Mouse (Mus musculus) 3134 (cell line): ENCODE results near the gene Sptbn4.

ENCODE experiments used
- DNase-seq: peaks from one replicate; pipeline ENCODE4 v3.0.0-alpha.2; 2011; ENCODE audit warnings: low spot score; ENCODE audit not compliant: insufficient read length; ENCODE audit errors: extremely low read depth

The Sptbn4 gene

DNA sequence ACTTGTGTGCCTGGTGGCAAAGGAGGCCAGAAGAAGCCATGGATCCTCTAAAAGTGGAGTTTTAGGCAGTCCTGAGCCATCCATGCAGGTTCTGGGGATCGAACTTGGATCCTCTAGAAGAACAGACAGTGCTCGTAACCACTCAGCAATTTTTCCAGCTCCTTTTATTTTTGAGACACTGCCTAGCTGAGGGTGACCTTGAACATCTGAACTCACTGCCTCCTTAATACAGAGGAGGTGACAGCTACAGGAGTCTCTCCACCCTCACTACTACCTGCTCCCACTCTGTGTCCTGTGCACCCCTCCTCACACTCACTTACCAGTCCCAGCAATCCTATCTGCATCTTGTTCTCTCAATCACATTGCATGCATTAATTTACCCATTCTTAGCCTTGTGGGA lies 28.1 kb upstream of the Sptbn4 start:
- no peak for DNase-seq

DNA sequence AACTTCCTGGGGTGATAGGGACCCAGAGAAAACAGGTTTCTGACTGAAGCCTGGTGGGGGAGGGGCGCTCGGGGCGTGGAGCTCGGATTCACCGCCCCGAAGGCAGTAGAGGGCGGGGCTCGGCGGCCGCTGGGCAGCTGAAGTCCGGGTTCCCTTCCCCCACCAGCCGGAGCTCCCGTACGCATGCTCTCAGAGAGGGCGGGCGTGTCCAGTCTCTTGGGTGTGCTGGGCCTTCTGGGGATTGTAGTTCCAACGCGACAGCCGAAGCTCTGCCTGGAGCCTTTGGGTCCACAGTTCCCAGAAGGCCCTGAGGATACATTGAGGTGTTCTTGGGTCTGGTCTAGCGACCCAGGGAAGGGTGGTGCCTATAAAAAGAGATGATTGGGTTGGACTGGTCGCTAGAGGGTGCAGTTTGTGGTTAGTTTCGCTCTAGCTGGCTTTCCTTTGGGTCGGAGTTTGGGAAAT lies 27.0 kb upstream of the Sptbn4 start:
- peak; percentile 95 for DNase-seq

DNA sequence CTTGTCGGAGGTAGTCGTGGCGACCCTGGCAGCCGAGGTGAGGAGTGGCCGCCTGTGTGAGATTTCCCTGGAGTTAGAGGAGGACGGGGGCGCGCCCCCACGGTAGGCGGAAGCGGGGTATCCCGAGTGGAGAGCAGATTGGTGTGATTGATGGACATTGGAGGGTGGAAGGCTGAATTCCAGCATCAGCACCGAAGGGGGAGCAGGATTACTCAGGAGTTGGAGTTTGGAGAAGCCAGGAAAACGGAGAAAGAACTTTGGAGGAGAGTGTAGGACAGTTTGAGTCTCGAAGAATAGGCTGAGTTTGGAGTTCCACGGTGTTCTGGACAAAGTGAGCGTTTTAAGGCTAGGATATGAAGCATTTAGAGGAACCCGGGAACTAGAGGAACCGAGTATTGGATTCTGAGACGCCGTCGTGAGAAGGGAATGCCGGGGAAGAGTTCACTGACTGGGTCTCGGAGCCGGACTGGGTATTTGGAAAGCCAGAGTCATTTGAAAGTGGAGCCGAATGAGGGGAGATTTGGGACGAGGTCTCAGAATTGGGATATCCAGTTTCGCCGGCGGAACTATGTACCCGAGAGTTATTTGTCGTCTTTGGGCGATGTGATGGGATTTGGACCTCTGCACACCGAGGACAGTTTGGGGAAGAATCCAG lies 26.5 kb upstream of the Sptbn4 start:
- DNase-seq, result no peak

DNA sequence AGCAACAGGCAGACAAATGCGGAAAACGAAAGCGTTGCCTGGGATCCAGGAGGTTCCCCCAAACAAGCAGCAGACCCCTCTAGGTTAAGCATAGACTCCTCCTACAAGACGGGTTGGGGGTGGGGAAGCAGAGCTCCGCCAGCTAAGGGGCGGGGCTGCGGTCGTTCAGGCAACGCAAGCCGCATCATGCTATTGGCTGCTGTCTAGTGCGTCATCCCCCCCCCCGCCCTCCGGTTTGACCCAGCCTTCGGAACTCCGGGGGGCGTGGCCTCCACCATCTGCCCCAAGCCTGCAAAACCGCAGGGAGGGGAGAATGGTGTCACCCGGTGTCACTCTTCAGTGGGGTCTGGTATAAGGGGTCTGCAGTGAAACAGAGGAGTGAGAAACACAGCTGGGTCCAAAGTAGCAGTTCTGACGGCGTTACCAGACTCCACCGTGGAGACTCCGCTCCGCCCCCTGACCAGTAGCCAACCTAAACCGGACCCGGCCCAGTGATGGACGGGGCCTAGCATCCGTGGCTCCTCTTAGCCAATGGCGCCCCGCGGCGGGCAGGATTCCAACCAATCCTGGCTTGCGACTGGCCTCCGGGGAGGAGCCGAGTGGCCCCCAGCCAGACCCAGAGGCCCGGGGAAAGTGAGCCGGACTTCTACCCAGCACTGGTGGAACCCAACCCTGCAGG lies 25.8 kb upstream of the Sptbn4 start, which contains the start of gene Sertad3:
Sertad3 (plus strand) TSS at position 613 of the 679 bp plus-strand sequence.
- DNase-seq, result peak; percentile 97

DNA sequence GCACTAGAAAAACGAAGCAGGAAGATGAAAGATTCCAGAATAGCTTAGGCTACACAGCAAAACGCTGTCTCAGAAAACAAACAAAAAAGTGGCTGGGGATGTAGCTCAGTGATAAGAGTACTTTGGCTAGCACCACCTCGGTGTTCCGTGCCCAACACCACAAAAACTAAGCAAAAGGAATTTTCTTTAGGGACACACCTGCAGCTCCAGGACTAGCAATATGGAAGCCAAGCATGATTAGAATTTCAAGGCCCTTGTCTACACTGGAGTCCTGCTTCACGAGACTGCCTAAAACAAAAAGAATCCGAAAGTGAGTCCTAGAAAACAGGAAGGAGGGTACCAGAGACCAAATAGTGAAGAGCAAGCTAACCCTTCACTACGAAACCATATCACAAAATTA lies 25.1 kb upstream of the Sptbn4 start:
- DNase-seq, result no peak

DNA sequence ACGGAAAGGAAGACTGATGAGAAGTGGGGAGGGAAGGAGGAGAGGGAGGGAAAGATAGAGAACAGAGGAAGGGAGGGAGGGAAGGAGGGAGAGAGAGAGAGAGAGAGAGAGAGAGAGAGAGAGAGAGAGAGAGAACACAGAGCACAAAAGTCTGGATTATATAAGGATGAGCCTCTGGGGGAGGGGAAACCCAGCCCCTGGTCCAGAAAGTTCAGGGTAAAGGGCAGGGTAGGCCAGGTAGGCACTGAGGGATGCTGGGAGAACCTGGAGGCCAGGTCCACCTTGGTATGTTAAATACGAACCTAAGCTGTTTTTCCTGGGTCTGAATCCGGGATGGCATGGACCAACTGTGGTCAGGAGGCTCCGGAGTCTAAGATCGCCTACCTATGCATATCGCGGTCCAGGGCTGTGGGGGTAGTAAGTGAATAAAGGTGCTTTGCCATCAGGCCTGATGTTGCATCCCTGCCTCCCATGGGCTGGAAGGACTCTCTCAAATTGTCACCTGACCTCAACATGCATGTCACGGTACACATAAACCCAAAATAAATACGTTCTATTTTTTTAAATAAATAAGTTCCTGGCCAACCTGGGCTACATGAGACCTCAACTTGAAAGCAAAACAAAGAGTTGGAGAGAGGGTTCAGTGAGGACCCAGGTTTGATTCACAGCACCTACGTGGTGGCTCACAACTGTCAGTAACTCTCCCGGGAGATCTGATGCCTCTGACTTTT lies 24.1 kb upstream of the Sptbn4 start:
- no peak for DNase-seq

DNA sequence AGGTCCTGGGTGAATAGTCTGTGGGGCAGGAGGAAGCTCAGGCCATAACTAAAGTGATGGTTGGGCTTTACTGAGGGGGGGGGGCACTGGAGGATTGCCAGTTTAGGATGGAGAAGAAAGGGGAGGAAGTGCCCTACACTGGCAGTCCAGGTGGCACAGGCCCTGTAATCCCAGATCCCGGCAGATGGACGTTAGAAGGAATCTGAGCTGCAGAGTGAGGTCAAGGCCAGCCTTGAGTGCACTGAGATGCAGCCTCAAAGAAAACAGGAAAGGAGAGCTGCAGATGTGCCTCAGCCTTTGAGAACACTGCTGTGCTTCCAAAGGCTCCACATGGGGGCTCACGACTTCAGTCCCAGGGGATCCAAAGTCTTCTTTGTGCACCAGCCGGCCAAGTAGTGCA lies 20.2 kb upstream of the Sptbn4 start:
- no peak for DNase-seq

DNA sequence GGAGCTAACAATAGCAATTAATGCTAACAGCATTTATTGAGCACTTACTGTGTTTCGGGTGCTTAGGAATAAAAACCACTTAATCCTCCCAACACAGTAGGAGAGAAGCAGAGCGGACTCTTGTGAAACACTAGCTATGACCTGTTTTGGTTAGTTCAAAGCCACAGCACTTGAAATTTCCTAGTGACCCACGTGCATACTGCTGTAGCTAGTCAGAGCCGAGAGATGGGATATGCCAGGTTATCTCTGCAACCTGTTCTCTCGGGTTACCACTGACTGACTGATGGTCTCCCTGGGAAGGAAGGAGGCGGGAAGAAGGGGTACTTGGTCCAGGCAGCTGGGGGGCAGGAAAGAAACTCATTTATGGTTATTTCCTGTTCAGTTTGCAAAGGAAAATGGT lies 13.0 kb upstream of the Sptbn4 start:
- DNase-seq, result no peak

DNA sequence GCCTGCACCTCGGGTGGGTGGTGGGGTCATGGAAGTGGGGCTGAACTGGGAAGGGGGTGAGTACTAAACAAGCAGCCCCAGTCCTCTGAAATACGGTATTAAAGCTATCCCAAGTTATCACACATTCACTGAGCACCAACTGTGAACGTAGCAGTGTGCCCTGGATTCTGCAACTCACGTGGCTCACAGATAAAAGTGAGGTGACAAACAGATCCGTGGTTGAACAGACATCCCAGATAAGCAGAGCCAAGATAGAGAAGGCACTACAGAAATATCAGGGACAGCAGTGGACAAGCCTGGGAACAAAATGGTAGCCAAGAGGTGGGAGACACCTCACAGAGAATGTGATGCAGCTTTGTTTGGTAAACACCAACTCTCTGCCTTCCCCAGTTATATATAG lies 12.2 kb upstream of the Sptbn4 start:
- DNase-seq, result no peak

DNA sequence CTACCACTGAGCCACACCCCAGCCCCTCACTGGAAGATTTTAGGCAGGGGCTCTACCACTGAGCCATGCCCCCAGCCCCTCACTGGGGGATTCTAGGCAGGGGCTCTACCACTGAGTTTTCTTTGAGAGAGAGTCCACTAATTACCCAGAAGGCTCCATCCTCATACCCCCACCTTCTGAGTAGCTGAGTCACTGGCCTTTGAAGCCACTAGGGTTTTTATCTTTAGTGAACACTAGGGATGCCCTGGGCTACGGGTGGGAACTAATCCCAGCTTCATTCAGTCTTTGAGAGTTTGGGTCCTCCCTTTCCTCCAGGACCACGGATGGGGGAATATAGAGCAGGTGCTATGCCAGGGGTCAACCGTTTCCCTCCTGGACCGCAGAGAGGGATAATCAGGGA lies 11.1 kb upstream of the Sptbn4 start:
- DNase-seq, result no peak

DNA sequence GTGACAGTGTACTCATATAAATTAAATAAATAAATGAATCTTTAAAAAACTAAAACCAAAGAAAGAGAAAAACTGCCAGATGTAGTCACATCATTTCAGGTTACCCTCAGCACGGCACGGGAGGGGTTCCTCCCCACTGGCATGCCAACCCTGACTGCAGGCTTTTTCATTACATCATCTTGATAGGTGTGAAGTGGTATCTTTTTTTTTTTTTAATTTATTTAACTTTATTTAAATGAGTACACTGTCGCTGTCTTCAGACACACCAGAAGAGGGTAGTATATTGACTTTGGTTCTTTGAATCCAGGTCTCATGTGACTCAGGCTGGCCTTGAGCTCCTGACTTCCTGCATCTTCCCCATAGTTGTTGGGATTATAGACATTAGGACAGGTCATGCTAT lies 7.8 kb upstream of the Sptbn4 start:
- DNase-seq, result no peak

DNA sequence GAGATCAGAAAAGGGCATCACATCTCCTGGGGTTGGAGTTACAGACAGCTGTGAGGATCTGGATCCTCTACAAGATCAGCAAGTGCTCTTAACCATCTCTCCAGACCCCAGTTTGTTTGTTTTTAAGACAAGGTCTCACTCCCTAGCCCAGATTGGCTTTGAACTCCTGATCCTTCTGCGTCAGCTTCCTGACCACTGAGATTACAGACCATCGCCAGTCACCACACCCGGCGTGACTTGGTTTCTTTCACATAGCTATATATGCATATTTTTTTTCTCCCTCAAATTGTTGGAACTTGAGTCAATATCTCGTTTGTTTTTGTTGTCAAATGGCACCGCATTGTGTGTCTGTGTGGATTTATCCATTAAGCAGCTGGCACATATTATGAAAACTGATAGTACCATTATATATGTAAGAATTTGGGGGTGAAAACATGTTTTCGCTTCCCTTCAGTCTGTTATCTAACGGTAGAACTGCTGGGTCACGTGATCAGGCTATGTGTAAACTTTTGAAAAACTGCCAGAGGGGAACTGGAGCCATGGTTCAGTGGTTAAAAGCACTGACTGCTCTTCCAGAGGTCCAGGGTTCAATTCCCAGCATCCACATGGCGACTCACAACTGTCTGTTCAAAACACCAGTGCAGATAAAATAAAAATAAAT lies 7.1 kb upstream of the Sptbn4 start:
- DNase-seq, result no peak

DNA sequence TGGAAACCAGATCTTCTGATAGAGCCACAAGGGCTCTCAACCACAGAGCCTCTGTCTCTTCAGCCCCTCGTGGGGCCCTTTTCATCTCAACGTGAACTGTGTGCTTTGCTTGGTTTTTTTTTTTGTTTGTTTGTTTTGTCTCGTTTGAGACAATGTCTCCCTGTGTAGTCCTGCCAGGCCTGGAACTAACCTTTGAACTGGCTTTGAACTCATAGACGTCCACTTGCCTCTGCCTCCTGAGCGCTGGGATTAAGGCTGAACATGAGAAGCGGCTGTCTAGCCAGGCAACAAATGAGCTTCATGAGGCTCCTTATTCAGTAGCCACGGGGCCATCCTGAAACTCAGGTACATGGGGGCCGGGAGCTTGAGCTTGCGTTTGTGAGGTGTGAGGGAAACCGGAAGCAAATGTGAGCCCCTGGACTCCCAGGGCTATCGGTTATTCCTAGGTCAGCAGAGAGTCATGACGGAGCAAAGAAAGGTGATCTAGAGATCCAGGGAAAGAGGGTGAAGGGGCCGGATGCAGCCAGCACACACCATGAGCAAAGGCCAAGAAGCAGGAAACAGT lies 4.8 kb upstream of the Sptbn4 start:
- DNase-seq, result no peak

DNA sequence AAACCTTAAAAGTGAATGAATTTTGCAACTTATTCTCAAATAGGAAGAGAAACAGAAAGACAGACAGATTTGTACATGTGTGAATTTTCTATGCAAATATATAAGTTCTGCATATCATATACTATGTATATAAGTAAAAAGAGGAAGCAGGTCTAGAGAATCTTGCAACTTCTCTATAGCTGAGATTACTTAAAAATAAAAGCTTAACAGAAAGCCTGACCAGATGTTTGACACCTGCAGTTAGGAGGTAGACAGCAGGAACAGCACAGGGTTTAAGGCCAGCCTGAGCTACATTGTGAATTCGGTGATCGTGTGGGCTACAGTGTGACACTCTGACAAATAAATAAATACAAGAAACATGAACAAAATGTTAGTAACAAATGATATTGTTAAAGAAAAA lies 3.9 kb upstream of the Sptbn4 start:
- no peak for DNase-seq

DNA sequence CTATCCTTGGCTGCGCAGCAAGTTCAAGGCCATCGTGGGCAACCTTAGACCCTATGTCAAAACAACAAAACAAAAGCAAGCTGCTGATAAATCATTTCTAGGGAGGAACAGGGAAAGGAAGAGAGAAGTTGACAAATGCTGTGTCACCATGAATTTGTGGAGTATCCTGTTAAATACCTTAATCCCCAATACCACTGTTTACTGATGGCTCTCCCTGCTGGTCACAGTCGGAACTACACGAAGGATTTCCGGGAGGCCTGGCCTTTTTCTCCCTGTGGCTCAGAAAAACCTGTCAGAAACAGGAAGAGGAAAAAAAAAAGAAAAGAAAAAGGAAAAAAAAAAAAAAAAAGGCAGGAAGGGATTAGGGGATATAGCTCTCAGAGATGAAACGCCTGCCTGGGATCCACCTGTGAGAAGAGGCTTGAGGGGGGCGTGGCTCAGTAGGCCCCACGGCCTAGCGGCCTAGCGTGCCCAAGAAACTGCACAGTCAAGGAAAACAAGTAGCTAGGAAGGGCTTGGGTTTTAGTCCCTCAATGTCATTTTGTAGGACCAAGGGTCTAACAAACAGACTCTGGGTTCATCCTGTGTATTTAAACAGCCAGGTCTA lies 1.9 kb upstream of the Sptbn4 start:
- DNase-seq, result peak; percentile 56

DNA sequence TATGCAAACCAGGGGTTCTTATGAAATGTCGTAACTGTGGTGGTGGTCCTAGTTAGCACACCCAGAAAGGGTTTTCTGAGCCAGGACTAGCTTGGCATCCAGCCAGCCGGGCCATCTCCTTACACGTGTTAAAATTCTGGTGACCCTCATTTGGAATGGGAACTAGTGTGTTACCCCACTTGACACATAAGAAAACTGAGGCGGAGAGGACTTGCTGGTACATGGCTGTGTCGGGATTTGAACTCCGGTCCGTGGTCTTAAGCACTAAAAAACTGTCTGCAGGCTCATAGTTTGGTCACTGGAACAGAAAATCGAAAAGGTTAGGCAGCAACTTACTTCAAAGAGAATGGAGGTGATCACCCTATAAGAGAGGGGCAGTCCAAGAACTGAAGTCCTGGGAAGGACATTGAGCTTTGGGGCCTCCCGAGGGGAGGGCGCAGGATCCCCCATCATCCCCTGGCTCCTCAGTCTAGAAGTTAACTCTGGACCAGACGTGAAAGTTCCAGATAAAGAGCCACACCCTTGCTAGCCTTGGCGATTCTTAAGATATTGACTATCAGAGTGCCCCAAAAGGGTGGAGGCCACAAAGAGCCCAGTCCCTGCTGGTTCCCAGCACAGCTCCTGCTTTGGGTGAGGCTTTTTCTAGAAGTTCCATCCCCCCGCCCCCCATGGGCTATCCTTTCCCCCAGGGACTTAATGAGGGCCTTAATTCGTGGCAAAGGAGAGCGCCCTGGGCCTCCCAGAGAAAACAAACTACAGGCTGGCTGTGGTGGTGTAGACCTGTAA lies 1.1 kb upstream of the Sptbn4 start:
- peak; percentile 22 for DNase-seq

DNA sequence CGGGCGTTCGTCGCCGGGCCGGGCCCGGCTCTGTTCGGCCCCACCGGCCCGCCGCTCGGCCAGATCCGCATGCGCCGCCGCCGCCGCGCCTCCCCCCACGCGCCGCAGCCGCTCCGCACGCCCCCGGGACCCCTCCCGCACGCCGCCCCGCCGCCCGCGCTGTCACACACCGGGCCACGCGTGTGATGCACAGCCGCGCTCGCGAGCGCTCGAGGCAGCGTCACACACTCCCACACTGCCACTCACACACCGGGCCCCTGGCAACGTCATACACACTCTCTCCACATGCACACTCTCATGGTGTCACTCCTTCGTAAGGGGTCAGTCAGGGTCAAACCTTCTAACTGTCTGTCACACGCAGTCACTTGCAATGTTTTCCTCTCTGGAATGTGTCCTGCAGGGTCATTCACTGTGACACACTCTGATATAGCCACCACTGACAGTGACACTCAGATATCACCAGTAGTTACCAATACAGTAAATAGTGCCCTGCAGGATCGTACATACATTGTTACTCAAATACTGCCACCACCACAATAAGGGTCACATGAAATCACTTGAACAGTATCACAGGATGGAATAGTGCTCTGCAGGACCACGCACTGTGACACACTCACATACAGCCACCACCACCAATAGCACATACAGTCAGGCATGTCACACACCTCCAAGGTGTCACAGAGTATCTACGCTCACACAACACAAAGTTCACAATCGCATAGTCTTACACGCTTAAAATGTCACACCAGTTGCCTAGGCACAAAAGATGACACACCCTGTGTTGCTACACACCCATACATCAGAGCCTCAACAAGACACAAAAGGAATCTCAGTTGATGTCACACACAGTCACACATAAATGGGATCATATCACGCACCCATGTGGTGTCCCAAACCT lies 716 bp downstream of the Sptbn4 start:
- DNase-seq, result no peak

DNA sequence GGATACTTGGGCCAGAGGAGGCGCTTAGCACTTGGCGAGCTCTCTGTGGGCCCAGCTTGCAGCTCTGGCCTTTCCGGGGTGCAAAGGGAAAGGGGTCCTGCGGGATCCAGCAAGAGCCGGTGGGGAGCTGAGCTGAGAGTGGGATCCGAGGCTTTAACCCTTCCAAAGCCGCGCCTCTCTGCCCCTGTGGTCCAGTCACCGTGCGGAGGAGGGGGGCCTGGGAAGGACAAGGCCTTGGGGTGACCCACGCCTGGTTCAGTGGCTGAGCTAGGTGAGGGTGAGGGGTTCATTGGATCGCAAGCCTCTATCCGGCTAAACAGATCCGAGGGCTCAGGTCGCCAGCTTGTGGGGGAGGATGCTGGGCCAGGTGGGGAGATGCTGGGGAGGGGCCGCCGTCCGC lies 1.4 kb downstream of the Sptbn4 start:
- DNase-seq, result no peak

DNA sequence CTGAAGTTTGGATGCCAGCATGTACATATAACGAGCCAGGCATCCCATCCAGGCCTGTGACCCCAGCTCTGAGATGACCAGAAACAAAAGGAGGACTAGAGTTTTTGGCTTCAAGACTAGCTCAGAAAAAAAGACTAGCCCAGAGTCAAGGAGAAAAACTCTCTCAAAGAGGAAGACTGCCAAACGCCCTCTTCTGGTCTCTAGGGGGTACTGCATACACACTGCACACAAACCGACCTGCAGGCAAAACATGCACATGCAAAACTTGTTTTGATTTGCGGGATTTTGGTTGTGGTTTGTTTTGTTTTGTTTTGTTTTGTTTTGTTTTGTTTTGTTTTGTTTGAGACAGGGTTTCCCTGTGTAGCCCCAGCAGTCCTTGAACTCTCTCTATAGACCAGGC lies 7.5 kb downstream of the Sptbn4 start:
- DNase-seq, result no peak
